Mouse (Mus musculus) embryonic facial prominence, embryonic 14.5 days (tissue): ENCODE measurements around the gene Ccdc97. TPM values are rescaled to one million over a fixed set of nuclear protein-coding genes. Genes with fewer than 3 reads are reported as not detected.

Experiments used
- ATAC-seq: fragments of 200-750 bp; cut with Nextera tagmentation; 2 replicates; pipeline ENCODE4 v1.8.0; 2017; ENCODE audit warnings: low read depth, moderate number of reproducible peaks, moderate TSS enrichment
- DNase-seq: peaks from one replicate; pipeline ENCODE4 v3.0.0-alpha.2; 2015; ENCODE audit warnings: low spot score
- H3K27ac ChIP-seq: fragments of 300-500 bp; sonication (generic); replicated peaks from 2 replicates; pipeline ENCODE4 v1.5.1; 2014; ENCODE audit warnings: low read depth, mild to moderate bottlenecking, low read length, moderate library complexity
- H3K27me3 ChIP-seq: fragments of 300-500 bp; sonication (generic); replicated peaks from 2 replicates; pipeline ENCODE4 v1.6.1; 2014; ENCODE audit warnings: low read length; ENCODE audit not compliant: control insufficient read depth, insufficient read depth
- H3K36me3 ChIP-seq: fragments of 300-500 bp; sonication (generic); 2 replicates; pipeline ENCODE4 v1.6.1; 2014; ENCODE audit warnings: low read length, mixed read lengths; ENCODE audit not compliant: control insufficient read depth, insufficient read depth
- H3K4me1 ChIP-seq: fragments of 300-500 bp; sonication (generic); 2 replicates; pipeline ENCODE4 v1.6.1; 2014; ENCODE audit warnings: antibody characterized with exemption, low read length; ENCODE audit not compliant: control insufficient read depth, insufficient read depth
- H3K4me2 ChIP-seq: fragments of 300-500 bp; sonication (generic); 2 replicates; pipeline ENCODE4 v1.6.1; 2014; ENCODE audit warnings: low read depth, mild to moderate bottlenecking, low read length, moderate library complexity, mixed read lengths
- H3K4me3 ChIP-seq: fragments of 300-500 bp; sonication (generic); 2 replicates; pipeline ENCODE4 v1.5.1; 2014; ENCODE audit warnings: low read depth, mild to moderate bottlenecking, low read length
- H3K9ac ChIP-seq: fragments of 300-500 bp; sonication (generic); 2 replicates; pipeline ENCODE4 v1.6.1; 2014; ENCODE audit warnings: low read depth, mild to moderate bottlenecking, low read length, moderate library complexity, mixed read lengths
- H3K9me3 ChIP-seq: fragments of 300-500 bp; sonication (generic); 2 replicates; pipeline ENCODE4 v1.6.1; 2016; ENCODE audit warnings: low read length; ENCODE audit not compliant: control insufficient read depth
- WGBS: fragments of 180-500 bp; shearing (Covaris S2); extraction: QIAGEN DNeasy Blood & Tissue Kit; methylation state at CpG from one replicate; pipeline ENCODE4 v1.1.7; 2014; 5-methylcytosine and 5-hydroxymethylcytosine counted together
- polyA plus RNA-seq: library from polyadenylated mRNA; unstranded; fragments of >200 nt; fragmentation: Nextera tagmentation; extraction: Ambion mirVana; gene quantifications from 2 replicates; pipeline ENCODE4 v1.2.1, GENCODE M21; 2014

Ccdc97 gene
- polyA plus RNA-seq, 1 experiment from 2014 or later: 28.0 TPM

DNA sequence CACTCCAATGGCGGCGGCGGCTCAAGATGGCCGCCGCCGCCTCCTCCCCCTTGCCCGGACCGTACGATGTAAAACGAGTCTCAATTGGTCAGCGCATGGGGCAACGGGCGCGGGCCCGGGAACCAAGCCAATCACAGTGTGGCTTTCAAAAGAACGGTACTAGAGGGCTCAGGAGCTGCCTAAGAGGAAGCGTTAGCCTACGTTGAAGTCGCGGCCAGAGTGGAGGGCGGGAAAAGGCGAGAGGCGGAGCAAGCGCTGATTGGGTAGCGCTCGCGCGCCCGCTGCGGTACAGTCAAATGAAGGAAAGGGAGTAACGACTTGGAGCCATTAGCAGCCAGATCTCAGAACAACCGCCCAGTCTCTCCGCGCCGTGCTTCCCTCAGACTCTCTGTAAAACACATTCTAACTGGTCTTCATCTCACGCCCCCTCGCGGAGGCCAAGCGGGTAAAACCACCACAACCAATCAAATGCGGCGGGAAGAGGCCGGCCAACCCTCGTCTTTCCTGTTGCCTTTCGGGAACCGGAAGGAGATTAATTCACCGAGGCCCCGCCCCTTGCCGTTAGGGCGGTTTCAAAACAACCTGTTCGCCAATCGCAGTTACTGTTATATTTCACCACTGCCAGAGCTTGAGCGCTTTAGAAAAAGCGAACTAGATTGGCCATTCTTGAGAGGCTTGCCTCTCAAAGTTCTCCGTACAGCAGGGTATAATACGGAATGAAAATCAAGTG is 36.0 kb upstream of the Ccdc97 start, which contains the start of gene Hnrnpul1:
Hnrnpul1 (minus strand) TSS at position 20 of the 730 bp plus-strand sequence.
- Histone ChIP-seq H3K27me3 (no peaks in the 10 kb centered on the region), H3K36me3 (peaks cover 37% of the 10 kb centered on the region), H3K4me3 (peak within 1 kb of the TSS; percentile 89), H3K4me1 (peaks cover 13% of the 10 kb centered on the region), H3K27ac (peak within 1 kb of the TSS; percentile 98), H3K4me2 (peak within 1 kb of the TSS; percentile 81), H3K9me3 (no peaks in the 10 kb centered on the region), H3K9ac (peak within 1 kb of the TSS; percentile 99)
- ATAC-seq (peak; percentile 92), DNase-seq (peak; percentile 99)
- WGBS: under 1% methylated on average over 47 of the region's 55 CpGs

DNA sequence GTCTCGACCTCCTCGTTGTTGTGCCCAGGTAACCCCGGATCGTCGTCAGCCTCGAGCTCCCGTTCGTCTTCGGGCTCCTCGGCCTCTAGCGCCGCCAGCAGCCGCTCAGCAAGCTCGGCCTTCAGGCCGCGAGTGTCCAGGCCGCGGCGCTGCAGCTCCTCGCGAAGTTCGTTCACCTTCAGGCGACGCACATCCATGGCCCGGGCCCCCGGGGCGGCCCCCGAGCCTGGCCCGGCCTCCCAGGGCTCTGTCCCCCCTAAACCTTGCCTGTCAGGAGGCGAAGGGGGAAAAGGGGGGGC is 35.5 kb upstream of the Ccdc97 start:
- H3K4me3 ChIP-seq: peak overlapping the region; percentile 89
- H3K9ac ChIP-seq: peak overlapping the region; percentile 99
- ATAC-seq (no peak), DNase-seq (no peak)
- peak overlapping the region; percentile 98 for H3K27ac ChIP-seq
- H3K4me1 ChIP-seq: peaks cover 13% of the 10 kb centered on the region
- no peaks in the 10 kb centered on the region for H3K27me3 ChIP-seq
- H3K9me3 ChIP-seq: no peaks in the 10 kb centered on the region
- 0% methylated on average over 7 of the region's 30 CpGs for WGBS
- peaks cover 37% of the 10 kb centered on the region for H3K36me3 ChIP-seq
- peak overlapping the region; percentile 81 for H3K4me2 ChIP-seq

DNA sequence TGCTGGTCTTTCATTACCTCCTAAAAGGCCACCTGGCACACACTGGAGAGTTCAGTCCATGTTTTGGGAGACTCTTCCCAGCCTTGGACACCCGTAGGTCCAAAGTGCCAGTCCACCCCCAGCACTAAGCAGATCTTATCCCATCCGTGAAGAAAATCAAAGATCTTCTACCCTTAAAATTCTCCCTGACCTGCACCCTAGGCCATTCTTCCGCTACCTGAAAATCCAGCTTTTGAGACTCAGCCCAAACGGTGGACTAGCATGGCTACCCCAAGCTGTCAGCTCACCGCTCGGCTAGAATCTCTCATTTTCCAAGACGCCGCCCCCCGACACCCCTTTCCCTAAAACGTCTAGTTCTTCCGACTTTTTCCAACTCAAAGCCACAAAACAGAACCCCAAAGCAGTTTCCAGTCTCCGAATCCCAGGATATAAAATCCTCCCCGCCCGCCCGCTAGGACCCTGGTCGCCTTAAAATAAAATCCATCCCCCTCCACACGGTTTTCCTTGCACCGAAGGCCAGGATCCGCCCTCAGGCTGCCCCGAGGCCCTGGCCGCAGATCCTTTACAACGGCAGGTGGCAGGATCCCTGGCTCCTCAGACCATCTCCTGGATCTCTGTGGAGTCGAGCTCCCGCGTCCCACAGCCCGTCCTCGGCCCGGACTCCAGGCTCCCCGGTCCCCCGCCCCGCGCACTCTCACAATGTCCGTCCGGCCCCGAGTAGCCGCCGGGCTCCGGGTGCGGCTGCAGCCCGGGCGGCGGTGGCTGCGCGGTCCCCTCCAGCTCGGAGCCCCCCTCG is 35.0 kb upstream of the Ccdc97 start:
- ATAC-seq: no peak
- WGBS: under 1% methylated on average over 45 of the region's 46 CpGs
- Histone ChIP-seq H3K4me1 (peaks cover 13% of the 10 kb centered on the region), H3K4me3 (peak overlapping the region; percentile 89), H3K9me3 (no peaks in the 10 kb centered on the region), H3K9ac (peak overlapping the region; percentile 99), H3K36me3 (peaks cover 38% of the 10 kb centered on the region), H3K27me3 (no peaks in the 10 kb centered on the region), H3K27ac (peak overlapping the region; percentile 98), H3K4me2 (peak overlapping the region; percentile 81)
- DNase-seq: peak; percentile 28

DNA sequence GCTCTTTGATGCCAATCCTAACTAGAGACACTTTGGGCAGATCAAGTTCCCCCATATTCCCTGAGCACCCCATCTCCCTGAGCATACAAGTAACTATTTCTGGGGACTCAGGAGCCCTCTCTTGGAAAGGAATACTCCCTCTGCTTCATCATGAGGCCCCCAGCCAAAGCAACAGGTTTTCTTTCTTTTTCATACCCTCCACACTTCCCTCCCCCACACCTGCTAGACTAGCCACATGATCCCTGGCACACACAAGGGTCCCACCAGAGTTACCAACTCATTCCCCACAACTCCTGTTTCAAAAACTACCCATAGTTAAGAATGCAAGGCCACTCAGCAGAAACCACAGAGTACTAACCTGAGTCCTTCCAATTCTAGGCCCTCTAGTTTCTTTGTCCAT is 34.2 kb upstream of the Ccdc97 start:
- Histone ChIP-seq H3K27ac (no peak overlapping the region), H3K4me3 (peak overlapping the region; percentile 89), H3K4me2 (peak overlapping the region; percentile 81), H3K9ac (peak overlapping the region; percentile 99), H3K27me3 (no peaks in the 10 kb centered on the region), H3K9me3 (no peaks in the 10 kb centered on the region), H3K4me1 (peaks cover 13% of the 10 kb centered on the region), H3K36me3 (peaks cover 38% of the 10 kb centered on the region)
- no peak for ATAC-seq
- peak; percentile 28 for DNase-seq

DNA sequence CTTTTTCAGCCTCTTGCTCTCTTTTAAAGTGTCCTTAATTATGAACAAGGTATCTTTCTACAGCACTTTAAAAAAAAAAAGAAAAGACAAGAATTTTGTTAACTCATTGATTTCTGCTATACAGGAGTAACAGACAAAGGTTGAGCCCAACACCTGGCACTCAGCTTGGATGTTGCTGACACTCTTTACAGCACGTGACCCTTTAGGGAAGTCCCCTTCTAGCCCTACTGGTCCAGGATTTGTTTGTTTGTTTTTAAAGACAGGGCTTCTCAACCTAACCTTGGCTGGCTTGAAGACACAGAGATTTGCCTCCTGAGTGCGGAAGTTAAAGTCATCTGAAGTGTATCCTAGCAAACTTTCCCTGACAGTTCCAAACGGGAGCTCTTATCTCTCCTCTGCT is 28.0 kb upstream of the Ccdc97 start:
- Histone ChIP-seq H3K4me1 (no peaks in the 10 kb centered on the region), H3K4me3 (no peak overlapping the region), H3K9me3 (no peaks in the 10 kb centered on the region), H3K9ac (no peak overlapping the region), H3K36me3 (peaks cover 98% of the 10 kb centered on the region), H3K27me3 (no peaks in the 10 kb centered on the region), H3K27ac (no peak overlapping the region), H3K4me2 (no peak overlapping the region)
- DNase-seq (no peak), ATAC-seq (no peak)
- WGBS: 81% methylated on average over 3 of the region's 3 CpGs

DNA sequence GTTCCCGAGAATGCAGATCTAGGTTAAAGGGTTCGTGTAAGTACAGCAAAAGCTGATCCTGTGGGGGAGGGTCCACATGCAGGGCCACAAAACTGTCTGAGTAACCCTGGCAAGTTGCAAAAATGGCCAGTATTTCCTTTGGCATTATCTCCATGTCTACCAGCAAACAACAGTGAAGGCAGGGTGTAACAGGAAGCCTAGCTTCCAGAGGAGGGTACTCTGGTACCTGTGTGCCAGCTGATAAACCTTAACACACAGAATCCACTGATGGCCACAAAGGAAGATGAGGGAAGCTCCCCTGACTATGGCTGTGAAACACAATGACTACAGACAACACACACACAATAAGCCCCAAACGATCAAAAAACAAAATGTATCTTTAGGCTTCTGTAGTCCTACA is 19.4 kb upstream of the Ccdc97 start:
- no peak for ATAC-seq

DNA sequence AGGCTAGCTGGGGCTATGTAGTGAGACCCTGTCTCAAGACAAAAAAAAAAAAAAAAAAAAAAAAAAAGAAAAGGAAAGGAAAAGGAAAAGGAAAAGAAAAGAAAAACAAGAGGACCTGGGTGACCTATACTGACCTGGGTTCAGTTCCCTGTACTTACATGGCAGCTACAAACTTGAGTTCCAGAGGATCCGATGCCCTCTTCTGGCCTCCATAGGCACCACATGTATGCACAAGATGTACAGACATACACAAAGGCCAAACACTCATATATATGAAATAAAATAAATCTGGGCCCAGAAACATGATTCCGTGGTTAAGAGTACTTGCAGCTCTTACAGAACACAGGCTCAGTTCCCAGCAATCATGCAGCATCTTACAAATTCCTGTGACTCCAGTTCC is 18.0 kb upstream of the Ccdc97 start:
- Histone ChIP-seq H3K36me3 (peaks cover 100% of the 10 kb centered on the region), H3K9ac (no peak overlapping the region), H3K4me2 (no peak overlapping the region), H3K27me3 (no peaks in the 10 kb centered on the region), H3K4me3 (no peak overlapping the region), H3K9me3 (no peaks in the 10 kb centered on the region), H3K4me1 (no peaks in the 10 kb centered on the region), H3K27ac (no peak overlapping the region)
- DNase-seq: no peak
- no peak for ATAC-seq
- WGBS: 92% methylated on average over 2 of the region's 2 CpGs

More for the DNA sequence above, 19.4 kb upstream of the Ccdc97 start:
- H3K27ac ChIP-seq: no peak overlapping the region
- no peak overlapping the region for H3K9ac ChIP-seq
- H3K4me1 ChIP-seq: no peaks in the 10 kb centered on the region
- WGBS: 87% methylated on average over 3 of the region's 3 CpGs
- DNase-seq: no peak
- H3K9me3 ChIP-seq: no peaks in the 10 kb centered on the region
- no peak overlapping the region for H3K4me3 ChIP-seq
- no peaks in the 10 kb centered on the region for H3K27me3 ChIP-seq
- H3K4me2 ChIP-seq: no peak overlapping the region
- H3K36me3 ChIP-seq: peaks cover 100% of the 10 kb centered on the region

DNA sequence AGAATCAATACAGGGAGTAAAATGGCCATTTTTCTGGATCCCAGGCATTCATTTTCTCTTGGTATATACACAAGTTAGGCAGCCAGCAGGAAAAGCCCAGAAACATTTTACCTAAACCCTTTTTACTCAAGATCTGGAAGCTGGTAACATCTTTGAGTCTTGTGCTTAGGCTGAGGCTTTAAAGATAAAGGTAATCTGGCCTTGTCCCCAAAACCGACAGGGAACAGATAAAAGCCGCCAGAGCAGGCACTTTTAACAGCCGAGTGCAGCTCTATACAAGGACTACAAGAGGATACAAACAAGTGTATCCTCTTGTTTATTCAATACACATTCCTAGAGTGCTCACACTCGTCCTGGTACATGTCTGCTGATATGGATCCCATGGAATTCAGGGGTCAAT is 16.1 kb upstream of the Ccdc97 start:
- H3K27ac ChIP-seq: no peak overlapping the region
- no peak overlapping the region for H3K9ac ChIP-seq
- peaks cover 99% of the 10 kb centered on the region for H3K36me3 ChIP-seq
- H3K27me3 ChIP-seq: no peaks in the 10 kb centered on the region
- H3K4me3 ChIP-seq: no peak overlapping the region
- no peaks in the 10 kb centered on the region for H3K4me1 ChIP-seq
- DNase-seq (no peak), ATAC-seq (no peak)
- WGBS: 81% methylated on average over 4 of the region's 4 CpGs
- H3K4me2 ChIP-seq: no peak overlapping the region
- no peaks in the 10 kb centered on the region for H3K9me3 ChIP-seq
